Mouse (Mus musculus): ENCODE data around the gene Aamp.

- TF ChIP-seq CTCF (conservative IDR thresholded peaks at IDR 0.05; ENCODE audit: low read length) (no peak), POU5F1 (IDR thresholded peaks at IDR 0.05; ENCODE audit: borderline replicate concordance, low read length) (no peak), NANOG (IDR thresholded peaks at IDR 0.05; ENCODE audit: borderline replicate concordance, low read length) (no peak)
Observed at GRCm38 (mm10) chr1:74256782-74257181, 27.8 kb downstream of the Aamp start.

Data from E14TG2a.4 (cell line).